Mouse (Mus musculus): ENCODE data around the gene Nav2.

Nav2 gene

GRCm38 (mm10) chr7:49360597-49360996, 452.1 kb downstream of the Nav2 start:
- Histone ChIP-seq H3K27me3 (ENCODE audit: control insufficient read depth, insufficient read depth, low read length, poor library complexity, severe bottlenecking) (no peaks in the 10 kb centered on the region), H3K36me3 (ENCODE audit: control insufficient read depth, insufficient read depth, low read length, poor library complexity, severe bottlenecking) (no peaks in the 10 kb centered on the region)
- no peak for DNase-seq (ENCODE audit: low read depth, low spot score)

- no peaks in the 10 kb centered on the region for H3K36me3 ChIP-seq (ENCODE audit: control insufficient read depth, insufficient read depth, low read length, poor library complexity, severe bottlenecking)
- DNase-seq (ENCODE audit: low read depth, low spot score), result no peak
- no peaks in the 10 kb centered on the region for H3K27me3 ChIP-seq (ENCODE audit: control insufficient read depth, insufficient read depth, low read length, poor library complexity, severe bottlenecking)
These were observed 453.1 kb downstream of the Nav2 start for GRCm38 (mm10) chr7:49361465-49362090.

- no peak for DNase-seq (ENCODE audit: low read depth, low spot score)
- Histone ChIP-seq H3K36me3 (ENCODE audit: control insufficient read depth, insufficient read depth, low read length, poor library complexity, severe bottlenecking) (no peaks in the 10 kb centered on the region), H3K27me3 (ENCODE audit: control insufficient read depth, insufficient read depth, low read length, poor library complexity, severe bottlenecking) (no peaks in the 10 kb centered on the region)
These were observed 456.1 kb downstream of the Nav2 start for GRCm38 (mm10) chr7:49364486-49365162.

GRCm38 (mm10) chr7:49368590-49368989, 460.1 kb downstream of the Nav2 start:
- no peaks in the 10 kb centered on the region for H3K36me3 ChIP-seq (ENCODE audit: control insufficient read depth, insufficient read depth, low read length, poor library complexity, severe bottlenecking)
- no peaks in the 10 kb centered on the region for H3K27me3 ChIP-seq (ENCODE audit: control insufficient read depth, insufficient read depth, low read length, poor library complexity, severe bottlenecking)
- no peak for DNase-seq (ENCODE audit: low read depth, low spot score)

- no peak for DNase-seq (ENCODE audit: low read depth, low spot score)
- H3K36me3 ChIP-seq (ENCODE audit: control insufficient read depth, insufficient read depth, low read length, poor library complexity, severe bottlenecking), result no peaks in the 10 kb centered on the region
- no peaks in the 10 kb centered on the region for H3K27me3 ChIP-seq (ENCODE audit: control insufficient read depth, insufficient read depth, low read length, poor library complexity, severe bottlenecking)
These were observed 460.5 kb downstream of the Nav2 start for GRCm38 (mm10) chr7:49369006-49369405.

GRCm38 (mm10) chr7:49369809-49370473, 461.4 kb downstream of the Nav2 start:
- no peaks in the 10 kb centered on the region for H3K36me3 ChIP-seq (ENCODE audit: control insufficient read depth, insufficient read depth, low read length, poor library complexity, severe bottlenecking)
- no peak for DNase-seq (ENCODE audit: low read depth, low spot score)

GRCm38 (mm10) chr7:49371345-49371744, 462.8 kb downstream of the Nav2 start:
- Histone ChIP-seq H3K36me3 (ENCODE audit: control insufficient read depth, insufficient read depth, low read length, poor library complexity, severe bottlenecking) (no peaks in the 10 kb centered on the region), H3K27me3 (ENCODE audit: control insufficient read depth, insufficient read depth, low read length, poor library complexity, severe bottlenecking) (no peaks in the 10 kb centered on the region)
- no peak for DNase-seq (ENCODE audit: low read depth, low spot score)

More at GRCm38 (mm10) chr7:49369809-49370473, 461.4 kb downstream of the Nav2 start:
- no peaks in the 10 kb centered on the region for H3K27me3 ChIP-seq (ENCODE audit: control insufficient read depth, insufficient read depth, low read length, poor library complexity, severe bottlenecking)

GRCm38 (mm10) chr7:49371972-49372371, 463.5 kb downstream of the Nav2 start:
- no peak for DNase-seq (ENCODE audit: low read depth, low spot score)
- H3K27me3 ChIP-seq (ENCODE audit: control insufficient read depth, insufficient read depth, low read length, poor library complexity, severe bottlenecking), result no peaks in the 10 kb centered on the region
- H3K36me3 ChIP-seq (ENCODE audit: control insufficient read depth, insufficient read depth, low read length, poor library complexity, severe bottlenecking), result no peaks in the 10 kb centered on the region

- no peaks in the 10 kb centered on the region for H3K36me3 ChIP-seq (ENCODE audit: control insufficient read depth, insufficient read depth, low read length, poor library complexity, severe bottlenecking)
- H3K27me3 ChIP-seq (ENCODE audit: control insufficient read depth, insufficient read depth, low read length, poor library complexity, severe bottlenecking), result no peaks in the 10 kb centered on the region
- DNase-seq (ENCODE audit: low read depth, low spot score), result no peak
These were observed 464.7 kb downstream of the Nav2 start for GRCm38 (mm10) chr7:49373173-49373572.

GRCm38 (mm10) chr7:49373661-49374060, 465.1 kb downstream of the Nav2 start:
- DNase-seq (ENCODE audit: low read depth, low spot score), result no peak
- Histone ChIP-seq H3K36me3 (ENCODE audit: control insufficient read depth, insufficient read depth, low read length, poor library complexity, severe bottlenecking) (no peaks in the 10 kb centered on the region), H3K27me3 (ENCODE audit: control insufficient read depth, insufficient read depth, low read length, poor library complexity, severe bottlenecking) (no peaks in the 10 kb centered on the region)

- H3K27me3 ChIP-seq (ENCODE audit: control insufficient read depth, insufficient read depth, low read length, poor library complexity, severe bottlenecking), result no peaks in the 10 kb centered on the region
- H3K36me3 ChIP-seq (ENCODE audit: control insufficient read depth, insufficient read depth, low read length, poor library complexity, severe bottlenecking), result no peaks in the 10 kb centered on the region
- no peak for DNase-seq (ENCODE audit: low read depth, low spot score)
These were observed 467.0 kb downstream of the Nav2 start for GRCm38 (mm10) chr7:49375499-49375974.

- no peaks in the 10 kb centered on the region for H3K27me3 ChIP-seq (ENCODE audit: control insufficient read depth, insufficient read depth, low read length, poor library complexity, severe bottlenecking)
These were observed 470.1 kb downstream of the Nav2 start for GRCm38 (mm10) chr7:49378608-49379007.

GRCm38 (mm10) chr7:49380940-49381339, 472.4 kb downstream of the Nav2 start:
- Histone ChIP-seq H3K27me3 (ENCODE audit: control insufficient read depth, insufficient read depth, low read length, poor library complexity, severe bottlenecking) (no peaks in the 10 kb centered on the region), H3K36me3 (ENCODE audit: control insufficient read depth, insufficient read depth, low read length, poor library complexity, severe bottlenecking) (no peaks in the 10 kb centered on the region)
- no peak for DNase-seq (ENCODE audit: low read depth, low spot score)

More at GRCm38 (mm10) chr7:49378608-49379007, 470.1 kb downstream of the Nav2 start:
- no peaks in the 10 kb centered on the region for H3K36me3 ChIP-seq (ENCODE audit: control insufficient read depth, insufficient read depth, low read length, poor library complexity, severe bottlenecking)
- no peak for DNase-seq (ENCODE audit: low read depth, low spot score)

- H3K27me3 ChIP-seq (ENCODE audit: control insufficient read depth, insufficient read depth, low read length, poor library complexity, severe bottlenecking), result no peaks in the 10 kb centered on the region
- DNase-seq (ENCODE audit: low read depth, low spot score), result no peak
These were observed 474.4 kb downstream of the Nav2 start for GRCm38 (mm10) chr7:49382884-49383283.

GRCm38 (mm10) chr7:49388137-49388536, 479.6 kb downstream of the Nav2 start:
- Histone ChIP-seq H3K36me3 (ENCODE audit: control insufficient read depth, insufficient read depth, low read length, poor library complexity, severe bottlenecking) (no peaks in the 10 kb centered on the region), H3K27me3 (ENCODE audit: control insufficient read depth, insufficient read depth, low read length, poor library complexity, severe bottlenecking) (no peaks in the 10 kb centered on the region)
- no peak for DNase-seq (ENCODE audit: low read depth, low spot score)

More at GRCm38 (mm10) chr7:49382884-49383283, 474.4 kb downstream of the Nav2 start:
- no peaks in the 10 kb centered on the region for H3K36me3 ChIP-seq (ENCODE audit: control insufficient read depth, insufficient read depth, low read length, poor library complexity, severe bottlenecking)
